Mouse (Mus musculus) layer of hippocampus, adult 11-12 months (tissue): ENCODE measurements at regions not wholly inside any gene's neighbourhood (a gene's known extent, or its start where the extent isn't known, plus 50 kb on each side); places are given as distances from the start of the nearest gene placed in this dataset.

Experiments
- DNase-seq: peaks from one replicate; pipeline ENCODE4 v3.0.0; 2022; ENCODE audit warnings: low spot score

DNA sequence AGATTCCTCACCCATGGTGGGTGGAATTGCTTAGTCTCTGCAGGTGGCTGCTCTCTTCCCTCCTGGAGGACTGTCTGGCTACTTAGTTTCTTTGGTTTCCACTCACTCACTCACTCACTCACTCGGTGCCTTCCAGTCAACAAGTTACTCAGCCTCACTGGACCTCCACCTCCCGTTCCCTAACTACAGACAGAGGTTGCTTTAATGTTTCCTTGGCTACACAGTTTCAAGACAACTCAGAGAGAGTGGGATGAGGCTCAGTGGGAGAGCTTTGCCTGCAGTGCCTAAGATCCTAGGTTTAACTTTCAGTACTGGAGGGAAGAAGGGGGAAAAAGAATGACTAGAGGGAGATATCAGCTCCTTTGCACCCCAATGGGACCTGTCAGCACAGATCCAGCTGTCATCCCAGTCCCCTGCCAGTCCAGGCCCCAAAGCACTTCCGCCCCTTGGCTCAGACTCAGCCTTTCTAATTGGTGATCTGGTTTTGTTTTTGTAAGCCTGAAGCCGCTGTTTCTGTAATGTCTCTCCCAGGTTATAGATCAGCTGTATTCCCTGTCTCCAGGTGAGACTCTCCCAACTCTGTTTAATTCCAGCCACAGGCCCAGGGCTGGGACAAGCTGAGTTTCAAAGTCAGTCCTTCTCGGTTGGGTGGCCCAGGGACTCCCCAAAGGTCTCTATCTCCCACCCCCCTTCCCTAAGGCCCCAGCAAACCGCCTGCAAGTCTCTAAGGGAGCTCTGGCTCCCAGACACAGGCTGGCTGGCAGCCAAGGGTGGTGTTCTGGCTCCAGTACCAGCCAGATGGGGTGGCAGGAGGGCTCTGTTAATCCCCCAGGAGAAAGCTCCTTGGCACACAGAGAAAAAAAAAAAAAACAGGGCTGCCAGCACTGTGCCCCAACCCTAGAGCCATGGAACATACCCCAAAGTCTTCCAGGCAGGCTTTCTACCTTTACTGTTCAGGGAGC lies 60.5 kb upstream of the Cdon start:
- peak; percentile 34 for DNase-seq

DNA sequence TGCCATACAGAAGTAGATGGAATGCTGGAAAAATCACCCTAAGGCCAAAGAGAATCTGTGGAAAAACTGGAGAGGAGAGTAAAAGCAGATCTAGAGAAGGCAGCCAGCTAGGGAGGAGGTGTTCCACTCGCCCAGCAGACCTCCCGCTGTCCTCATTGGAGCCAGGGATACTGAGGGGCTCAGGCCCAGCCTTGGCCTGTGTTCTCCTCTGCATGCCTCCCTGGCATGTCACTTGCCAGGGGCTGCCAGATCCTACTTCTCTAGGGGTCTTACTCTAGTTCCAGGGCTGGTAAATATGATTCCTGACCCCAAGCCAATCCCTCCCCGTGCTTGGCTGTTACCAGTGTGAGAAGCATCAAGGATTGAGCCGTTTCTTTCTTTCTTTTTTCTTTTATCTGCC lies 59.5 kb upstream of the Cdon start:
- DNase-seq = no peak

DNA sequence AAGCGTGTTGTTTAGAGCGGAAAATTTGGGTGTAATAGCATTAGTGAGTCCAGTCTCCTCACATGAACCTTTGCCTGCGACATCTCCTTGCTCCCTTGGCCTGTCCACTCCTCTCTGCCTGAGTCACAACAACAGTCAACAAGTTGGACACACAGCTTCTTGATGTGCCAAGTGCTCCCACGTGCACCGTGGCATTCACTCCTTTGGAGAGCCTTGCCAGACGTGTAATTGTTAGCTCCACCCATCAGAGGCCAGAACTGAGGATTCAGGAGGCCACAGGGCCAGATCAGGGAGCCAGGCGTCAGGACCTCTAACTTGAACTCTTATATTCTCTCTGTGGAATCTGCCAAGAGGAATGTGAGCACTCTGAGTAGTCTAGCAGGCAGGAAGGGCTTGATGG lies 58.7 kb upstream of the Cdon start:
- no peak for DNase-seq

DNA sequence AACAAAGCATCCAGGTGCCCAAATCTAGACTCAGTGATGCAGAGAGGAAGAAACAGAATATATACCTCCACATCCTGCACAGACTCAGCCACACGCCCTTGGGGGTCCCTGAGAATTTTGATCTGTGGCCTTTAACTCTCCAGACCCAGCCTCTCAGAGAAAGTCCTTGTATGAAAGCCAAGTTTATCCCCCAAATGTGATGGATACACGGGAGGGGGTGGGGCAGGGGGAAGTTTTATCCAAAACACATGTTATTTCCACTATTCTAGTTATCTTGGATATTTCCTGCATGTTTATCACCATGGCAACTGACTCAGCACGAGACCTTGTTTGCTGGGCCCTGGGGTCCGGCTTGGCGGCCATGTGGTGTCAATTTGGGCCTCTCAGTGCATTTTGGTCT lies 57.8 kb upstream of the Cdon start:
- DNase-seq = no peak

DNA sequence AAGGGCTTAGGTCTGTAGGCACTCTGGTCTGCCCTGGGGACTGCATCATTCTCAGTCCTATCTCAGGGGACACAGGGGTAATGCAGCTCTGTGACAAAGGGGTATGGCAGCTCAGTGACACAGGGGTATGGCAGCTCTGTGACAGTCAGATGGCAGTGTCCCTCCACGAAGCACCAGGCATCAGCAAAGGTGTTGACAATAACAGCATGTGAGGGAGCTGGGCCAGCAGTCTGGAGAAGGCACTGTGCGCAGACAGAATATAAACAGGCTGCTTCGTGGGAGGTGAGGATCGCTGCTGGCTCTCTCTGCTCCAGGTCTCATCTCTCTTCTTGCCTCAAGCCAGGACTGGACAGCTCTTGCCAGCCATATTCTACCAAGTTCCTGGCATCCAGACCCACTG lies 57.0 kb upstream of the Cdon start:
- DNase-seq = no peak

DNA sequence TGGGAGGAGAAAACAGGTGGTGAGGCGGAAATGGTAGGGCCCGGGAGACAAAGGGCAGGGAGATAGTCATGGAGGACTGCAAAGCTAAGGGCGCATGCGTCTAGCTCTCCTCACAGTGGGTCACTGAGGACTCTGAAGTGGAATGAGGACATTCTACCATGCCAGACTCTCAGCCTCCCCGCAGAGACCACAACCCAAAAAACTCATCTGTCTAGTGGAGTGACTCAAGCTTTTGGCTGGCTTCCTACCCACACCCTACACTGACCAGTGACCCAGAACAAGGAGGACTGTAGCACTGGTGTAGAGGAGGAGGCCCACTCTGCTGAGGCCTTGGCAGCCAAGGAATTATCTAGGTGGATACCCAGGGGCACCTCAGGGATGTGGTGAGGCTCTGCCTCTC lies 55.0 kb upstream of the Cdon start:
- DNase-seq = no peak

DNA sequence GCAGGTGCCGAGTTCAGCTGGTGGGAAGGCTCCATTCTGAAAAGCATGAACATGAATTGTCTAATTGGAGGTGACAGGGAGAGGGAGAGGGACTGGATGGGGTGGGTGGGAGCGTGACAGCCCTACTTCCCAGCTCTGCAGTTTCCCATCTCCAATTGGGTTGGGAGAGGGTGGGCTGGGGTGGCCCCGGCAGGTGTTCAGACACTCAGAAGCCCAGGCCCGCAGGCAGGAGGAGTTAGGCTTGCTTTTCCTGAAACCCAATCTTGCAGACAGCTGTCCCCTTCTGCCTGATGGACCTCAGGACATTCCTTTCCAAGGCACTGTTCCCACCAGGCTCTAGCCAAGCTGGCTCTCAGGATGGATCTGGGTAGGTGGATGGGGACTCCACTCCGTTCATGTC lies 51.9 kb upstream of the Cdon start:
- DNase-seq = no peak

DNA sequence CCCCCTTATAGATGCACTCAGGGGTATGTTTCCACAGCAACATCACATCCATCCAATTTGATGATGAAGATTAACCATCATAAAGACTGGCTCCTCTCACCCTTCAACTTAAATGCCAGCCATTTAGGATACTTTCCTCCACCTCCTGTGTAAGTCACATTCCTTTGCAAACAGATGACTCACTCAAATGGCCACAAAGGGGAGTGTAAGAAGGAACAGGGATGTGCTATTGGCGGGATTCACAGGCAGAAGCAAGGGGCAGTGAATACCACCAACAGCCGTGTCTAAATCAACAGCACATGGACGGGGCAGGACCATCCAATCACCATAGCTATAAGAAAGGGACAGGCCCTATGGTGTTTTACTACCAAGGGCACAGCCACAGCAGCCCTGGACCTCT lies 50.9 kb upstream of the Cdon start:
- DNase-seq = no peak

DNA sequence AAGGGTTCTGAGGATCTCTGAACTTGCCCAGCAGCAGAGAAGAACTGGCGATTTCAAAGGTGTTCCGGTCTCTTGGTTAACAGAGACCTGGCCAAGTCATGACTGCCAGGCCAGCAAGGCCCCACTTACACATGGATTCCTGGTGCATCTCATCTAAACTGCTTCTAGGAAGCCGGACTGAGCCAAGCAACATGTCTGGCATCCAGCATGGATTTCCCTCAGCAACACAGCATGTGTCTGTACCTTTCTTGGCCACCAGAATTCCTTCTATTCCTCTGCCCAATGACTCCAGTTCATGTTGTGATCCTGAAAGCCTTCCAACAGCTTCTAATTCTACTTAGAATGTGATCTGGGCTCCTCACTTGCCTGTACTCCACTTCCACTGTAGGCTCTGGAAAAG lies 50.0 kb upstream of the Cdon start:
- no peak for DNase-seq
